12 mouse cellular contexts compared by ENCODE assay signal in the genomic region with DNA sequence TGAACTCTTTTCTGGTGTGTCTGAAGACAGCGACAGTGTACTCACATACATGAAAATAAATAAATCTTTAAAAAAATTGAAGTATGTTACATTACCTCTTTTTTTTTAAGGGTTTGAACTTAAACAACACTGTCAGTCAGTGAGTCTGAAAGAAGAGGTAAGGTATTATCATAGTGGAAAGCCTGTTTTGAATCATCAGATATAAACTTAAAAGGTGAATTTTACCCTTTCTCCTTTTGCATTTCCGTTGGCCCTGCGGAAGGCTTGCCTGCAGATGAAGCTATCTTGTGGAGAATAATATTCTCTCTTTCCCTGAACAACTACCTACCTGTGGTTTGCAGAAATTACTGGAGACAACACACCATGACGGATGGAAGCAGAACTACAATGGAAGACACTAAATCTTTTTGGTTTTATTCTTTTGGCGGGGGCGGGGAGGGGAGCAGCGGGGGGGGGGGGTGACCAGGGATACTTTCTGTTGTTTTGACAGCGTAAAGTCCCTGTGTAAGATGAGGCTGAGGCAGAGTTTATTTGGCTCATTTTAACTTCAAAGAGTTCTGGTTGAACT.
DNase-seq lines count a peak whose midpoint lies in the region; ATAC-seq and TF ChIP-seq lines count a peak whose summit lies in the region.
"Had no signal": no experiment of that assay in that cellular context is flagged by ENCODE, and none has a peak within 500 bp of the region (broad histone marks: within the 10 kb centered on the region; RNA-seq: fewer than 3 reads in every experiment).

No protein-coding gene starts in this region.

- WGBS in liver, embryonic 11.5 days, result 67% methylated on average over 8 of the region's 8 CpGs
- 49% methylated on average over 8 of the region's 8 CpGs for WGBS in midbrain, postnatal 0 days
- WGBS in midbrain, embryonic 15.5 days, result 50% methylated on average over 8 of the region's 8 CpGs

- H3K9ac ChIP-seq in liver, embryonic 11.5 days (ENCODE audit: low read depth, low read length), result no peak overlapping the region
- no peak overlapping the region for H3K9ac ChIP-seq in midbrain, postnatal 0 days (replicated peaks; ENCODE audit: low read length, poor library complexity, severe bottlenecking)
- H3K9ac ChIP-seq in midbrain, embryonic 15.5 days, result no peak overlapping the region

- H3K4me2 ChIP-seq in liver, embryonic 11.5 days, result no peak overlapping the region
- H3K4me2 ChIP-seq in midbrain, postnatal 0 days (ENCODE audit: low read depth, low read length, poor library complexity, severe bottlenecking), result no peak overlapping the region
- H3K4me2 ChIP-seq in midbrain, embryonic 15.5 days, result no peak overlapping the region

- no peaks in the 10 kb centered on the region for H3K27me3 ChIP-seq in liver, embryonic 11.5 days (replicated peaks; ENCODE audit: control insufficient read depth, insufficient read depth, low read length)
- H3K27me3 ChIP-seq in splenic B cell, adult 2 months (ENCODE audit: control insufficient read depth, insufficient read depth, low read length, poor library complexity, severe bottlenecking), result no peaks in the 10 kb centered on the region
- H3K27me3 ChIP-seq in midbrain, postnatal 0 days (ENCODE audit: insufficient read depth, low read length), result no peaks in the 10 kb centered on the region
- no peaks in the 10 kb centered on the region for H3K27me3 ChIP-seq in midbrain, embryonic 15.5 days (replicated peaks)

- H3K27ac ChIP-seq in gastrocnemius, adult 2 months, result peak overlapping the region; percentile 80
- H3K27ac ChIP-seq in liver, embryonic 11.5 days (ENCODE audit: low read depth, low read length), result 0 out of 2 replicates have a peak overlapping the region, but pooled peaks have one; percentile 78
- no peak overlapping the region for H3K27ac ChIP-seq in midbrain, postnatal 0 days (ENCODE audit: low read depth, low read length)
- H3K27ac ChIP-seq in midbrain, embryonic 15.5 days, result no peak overlapping the region

- no peak for ATAC-seq in liver, embryonic 11.5 days (replicated peaks; ENCODE audit: low FRiP score)
- peak; percentile 44 for ATAC-seq in inflammation-experienced regulatory T-cells, adult 6 months
- ATAC-seq in midbrain, postnatal 0 days (ENCODE audit: low FRiP score), result no peak
- no peak for ATAC-seq in midbrain, embryonic 15.5 days (replicated peaks)

- intact Hi-C loops in gastrocnemius, adult 2 months (cut with DNase I), result no loop called here
- intact Hi-C loops in gastrocnemius, postnatal 14 days (cut with DNase I; ENCODE audit: low total_unique reads), result no loop called here

- no peaks in the 10 kb centered on the region for H3K36me3 ChIP-seq in liver, embryonic 11.5 days (ENCODE audit: control insufficient read depth, insufficient read depth, low read length)
- H3K36me3 ChIP-seq in splenic B cell, adult 2 months (ENCODE audit: control insufficient read depth, insufficient read depth, low read length, poor library complexity, severe bottlenecking), result no peaks in the 10 kb centered on the region
- no peaks in the 10 kb centered on the region for H3K36me3 ChIP-seq in midbrain, postnatal 0 days (ENCODE audit: insufficient read depth, low read length)
- H3K36me3 ChIP-seq in midbrain, embryonic 15.5 days (replicated peaks), result no peaks in the 10 kb centered on the region

- H3K4me3 ChIP-seq in gastrocnemius, adult 2 months, result peak overlapping the region; percentile 53
- no peak overlapping the region for H3K4me3 ChIP-seq in liver, embryonic 11.5 days (ENCODE audit: low read depth, low read length)
- no peak overlapping the region for H3K4me3 ChIP-seq in midbrain, postnatal 0 days (ENCODE audit: low read depth, low read length)
- no peak overlapping the region for H3K4me3 ChIP-seq in midbrain, embryonic 15.5 days

- no peak for DNase-seq in gastrocnemius, adult 2 months
- DNase-seq in gastrocnemius, postnatal 14 days, result no peak
- no peak for DNase-seq in liver, embryonic 11.5 days (ENCODE audit: low spot score)
- no peak for DNase-seq in liver
- DNase-seq in splenic B cell, adult 2 months (ENCODE audit: low read depth, low spot score), result peak; percentile 15
- DNase-seq in midbrain, postnatal 0 days (ENCODE audit: low spot score), result no peak
- DNase-seq: adrenal gland, postnatal 36 days; cerebellum, adult 8-10 months; gastrocnemius, postnatal 25 days; right cerebral cortex, postnatal 4 days had no signal

- H3K9me3 ChIP-seq in liver, embryonic 11.5 days (ENCODE audit: control insufficient read depth, low read length), result no peaks in the 10 kb centered on the region
- H3K9me3 ChIP-seq in midbrain, postnatal 0 days (ENCODE audit: low read length), result no peaks in the 10 kb centered on the region
- H3K9me3 ChIP-seq in midbrain, embryonic 15.5 days, result no peaks in the 10 kb centered on the region

- TF ChIP-seq CTCF in gastrocnemius, adult 2 months (IDR thresholded peaks at IDR 0.05), result no peak
- TF ChIP-seq CTCF in midbrain, postnatal 0 days (IDR thresholded peaks at IDR 0.05), result no peak

- H3K4me1 ChIP-seq in liver, embryonic 11.5 days (replicated peaks; ENCODE audit: control insufficient read depth, insufficient read depth, low read length), result peaks cover 5% of the 10 kb centered on the region
- no peaks in the 10 kb centered on the region for H3K4me1 ChIP-seq in midbrain, postnatal 0 days (ENCODE audit: insufficient read depth, low read length)
- H3K4me1 ChIP-seq in midbrain, embryonic 15.5 days, result peaks cover 2% of the 10 kb centered on the region; the same call in 1 of the 2 replicates

Comparison
In these comparisons a context has a peak if more than half of its experiments do, and no peak if none do; other contexts are left out.
1. H3K27ac ChIP-seq: peak in gastrocnemius, adult 2 months (single experiment) and liver, embryonic 11.5 days (single experiment); none in midbrain, postnatal 0 days (single experiment) and midbrain, embryonic 15.5 days (single experiment).